Mouse (Mus musculus) kidney, adult 2 months (tissue): ENCODE measurements around the gene Emb.

Experiments used
- CTCF ChIP-seq: fragments of 200-500 bp; conservative IDR thresholded peaks from 2 replicates; pipeline ENCODE4 v1.5.1; 2011; ENCODE audit warnings: low read depth, mild to moderate bottlenecking, control low read depth, low read length, moderate library complexity, mixed read lengths; ENCODE audit not compliant: insufficient read depth, insufficient read length
- POLR2A ChIP-seq: fragments of 200-500 bp; IDR thresholded peaks from one replicate; pipeline ENCODE4 v1.6.1; 2011; ENCODE audit warnings: low read depth, low read length, control low read depth

DNA sequence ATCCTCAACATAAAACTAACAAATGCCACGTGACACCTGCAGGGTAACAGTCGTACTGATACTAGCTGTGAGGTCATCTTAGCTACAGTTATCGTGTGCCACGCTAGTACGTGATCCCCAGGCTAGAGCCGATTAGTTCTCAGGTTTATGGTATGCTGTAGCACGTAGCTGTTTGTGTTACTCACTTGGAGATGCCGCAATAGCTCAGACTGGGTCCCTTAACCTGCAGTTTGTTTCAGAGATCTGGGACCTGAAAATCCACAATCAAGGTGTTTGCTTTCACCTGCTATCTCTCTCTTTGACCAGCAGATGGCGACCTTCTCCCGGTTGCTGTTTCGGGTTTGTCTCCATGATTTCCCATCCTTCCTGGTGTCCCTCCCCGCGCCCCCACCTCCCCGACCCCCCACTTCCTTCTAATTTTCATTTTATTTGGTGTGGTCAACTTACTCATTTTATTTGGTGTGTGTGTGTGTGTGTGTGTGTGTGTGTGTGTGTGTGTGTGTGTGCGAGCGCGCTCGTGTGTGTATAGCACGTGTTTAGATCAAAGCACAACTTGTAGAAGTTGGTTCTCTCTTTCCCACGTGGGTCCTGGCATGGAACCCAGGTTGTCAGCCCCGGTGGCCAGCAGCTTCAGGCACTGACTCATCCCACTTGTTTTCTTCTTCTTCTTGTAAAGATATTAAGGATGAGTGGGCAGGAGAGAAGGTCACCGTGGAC is 5.4 kb upstream of the Emb start:
- TF ChIP-seq POLR2A = no peak
- peak; percentile 74 for TF ChIP-seq CTCF
